Mouse (Mus musculus): ENCODE data around the gene Fzd7. TPM values are rescaled to one million over a fixed set of nuclear protein-coding genes. Genes with fewer than 3 reads are reported as not detected.
A peak's percentile ranks its signal among the peaks of the same experiment; 100 is the strongest.

Fzd7 gene
- polyA plus RNA-seq, 1 experiment = 8.6 TPM

- TF ChIP-seq CTCF (conservative IDR thresholded peaks at IDR 0.05; ENCODE audit: insufficient read depth, insufficient read length, low read depth, low read length) (no peak), POLR2A (IDR thresholded peaks at IDR 0.05; ENCODE audit: low read depth, low read length) (no peak)
- 26% methylated on average over 10 of the region's 10 CpGs for WGBS
- peak; percentile 73 for DNase-seq
- Histone ChIP-seq H3K4me3 (ENCODE audit: insufficient read depth, low read depth, low read length) (no peak overlapping the region), H3K4me1 (ENCODE audit: control insufficient read depth, insufficient read depth, low read length) (peaks cover 11% of the 10 kb centered on the region), H3K27me3 (replicated peaks; ENCODE audit: control insufficient read depth, insufficient read depth, low read length) (no peaks in the 10 kb centered on the region), H3K27ac (ENCODE audit: insufficient read depth, low read depth, low read length) (peak overlapping the region; percentile 24; the same call in 1 of the 2 replicates), H3K36me3 (ENCODE audit: control insufficient read depth, insufficient read depth, low read length) (no peaks in the 10 kb centered on the region)
Observed at GRCm38 (mm10) chr1:59487651-59488051, 5.4 kb downstream of the Fzd7 start.

- H3K27ac ChIP-seq (ENCODE audit: insufficient read depth, low read depth, low read length) = no peak overlapping the region
- 79% methylated on average over 4 of the region's 4 CpGs for WGBS
- H3K36me3 ChIP-seq (ENCODE audit: control insufficient read depth, insufficient read depth, low read length) = no peaks in the 10 kb centered on the region
- DNase-seq = no peak
- TF ChIP-seq CTCF (conservative IDR thresholded peaks at IDR 0.05; ENCODE audit: insufficient read depth, insufficient read length, low read depth, low read length) (no peak), POLR2A (IDR thresholded peaks at IDR 0.05; ENCODE audit: low read depth, low read length) (no peak)
- H3K27me3 ChIP-seq (replicated peaks; ENCODE audit: control insufficient read depth, insufficient read depth, low read length) = no peaks in the 10 kb centered on the region
- H3K4me3 ChIP-seq (ENCODE audit: insufficient read depth, low read depth, low read length) = no peak overlapping the region
- H3K4me1 ChIP-seq (ENCODE audit: control insufficient read depth, insufficient read depth, low read length) = peaks cover 11% of the 10 kb centered on the region
Observed at GRCm38 (mm10) chr1:59488481-59488880, 6.3 kb downstream of the Fzd7 start.

- H3K36me3 ChIP-seq (ENCODE audit: control insufficient read depth, insufficient read depth, low read length) = no peaks in the 10 kb centered on the region
- no peak overlapping the region for H3K27ac ChIP-seq (ENCODE audit: insufficient read depth, low read depth, low read length)
- no peak for DNase-seq
- no peak for TF ChIP-seq POLR2A (IDR thresholded peaks at IDR 0.05; ENCODE audit: low read depth, low read length)
- no peak for TF ChIP-seq CTCF (conservative IDR thresholded peaks at IDR 0.05; ENCODE audit: insufficient read depth, insufficient read length, low read depth, low read length)
- H3K4me3 ChIP-seq (ENCODE audit: insufficient read depth, low read depth, low read length) = no peak overlapping the region
- no peaks in the 10 kb centered on the region for H3K27me3 ChIP-seq (replicated peaks; ENCODE audit: control insufficient read depth, insufficient read depth, low read length)
- 85% methylated on average over 4 of the region's 4 CpGs for WGBS
- H3K4me1 ChIP-seq (ENCODE audit: control insufficient read depth, insufficient read depth, low read length) = peaks cover 11% of the 10 kb centered on the region
Observed at GRCm38 (mm10) chr1:59488991-59489390, 6.8 kb downstream of the Fzd7 start.

- H3K4me1 ChIP-seq (ENCODE audit: control insufficient read depth, insufficient read depth, low read length) = peaks cover 6% of the 10 kb centered on the region
- no peak overlapping the region for H3K4me3 ChIP-seq (ENCODE audit: insufficient read depth, low read depth, low read length)
- no peaks in the 10 kb centered on the region for H3K27me3 ChIP-seq (replicated peaks; ENCODE audit: control insufficient read depth, insufficient read depth, low read length)
- no peak for DNase-seq
- no peak overlapping the region for H3K27ac ChIP-seq (ENCODE audit: insufficient read depth, low read depth, low read length)
- TF ChIP-seq POLR2A (IDR thresholded peaks at IDR 0.05; ENCODE audit: low read depth, low read length) (no peak), CTCF (conservative IDR thresholded peaks at IDR 0.05; ENCODE audit: insufficient read depth, insufficient read length, low read depth, low read length) (no peak)
- 93% methylated on average over 9 of the region's 9 CpGs for WGBS
- no peaks in the 10 kb centered on the region for H3K36me3 ChIP-seq (ENCODE audit: control insufficient read depth, insufficient read depth, low read length)
Observed at GRCm38 (mm10) chr1:59491517-59491916, 9.3 kb downstream of the Fzd7 start.

DNA sequence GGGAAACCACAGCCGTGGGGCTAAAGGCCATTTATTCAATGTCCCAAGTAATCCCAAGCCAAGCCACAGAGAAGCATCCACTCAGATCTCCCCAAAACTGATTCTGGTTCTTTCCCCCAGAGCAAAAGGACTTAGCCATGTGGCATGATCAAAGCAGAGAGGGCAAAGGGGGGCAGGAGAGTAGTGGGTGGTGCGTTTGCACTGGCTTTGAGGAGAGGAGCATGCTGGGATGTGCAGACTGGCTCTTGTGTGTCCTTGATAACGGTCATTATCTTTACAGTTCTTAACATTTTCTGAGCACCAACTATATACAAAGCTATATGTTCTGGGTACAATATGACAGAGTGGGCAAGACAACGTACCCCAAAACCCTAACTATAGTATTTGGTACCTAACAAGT lies 10.2 kb downstream of the Fzd7 start:
- 82% methylated on average over 4 of the region's 4 CpGs for WGBS
- DNase-seq = no peak
- no peak for TF ChIP-seq POLR2A (IDR thresholded peaks at IDR 0.05; ENCODE audit: low read depth, low read length)
- TF ChIP-seq CTCF (conservative IDR thresholded peaks at IDR 0.05; ENCODE audit: insufficient read depth, insufficient read length, low read depth, low read length) = no peak
- Histone ChIP-seq H3K27me3 (replicated peaks; ENCODE audit: control insufficient read depth, insufficient read depth, low read length) (no peaks in the 10 kb centered on the region), H3K4me1 (ENCODE audit: control insufficient read depth, insufficient read depth, low read length) (peaks cover 6% of the 10 kb centered on the region), H3K36me3 (ENCODE audit: control insufficient read depth, insufficient read depth, low read length) (no peaks in the 10 kb centered on the region), H3K4me3 (ENCODE audit: insufficient read depth, low read depth, low read length) (no peak overlapping the region), H3K27ac (ENCODE audit: insufficient read depth, low read depth, low read length) (no peak overlapping the region)

- Histone ChIP-seq H3K27ac (ENCODE audit: insufficient read depth, low read depth, low read length) (no peak overlapping the region), H3K36me3 (ENCODE audit: control insufficient read depth, insufficient read depth, low read length) (no peaks in the 10 kb centered on the region), H3K4me1 (ENCODE audit: control insufficient read depth, insufficient read depth, low read length) (no peaks in the 10 kb centered on the region), H3K27me3 (replicated peaks; ENCODE audit: control insufficient read depth, insufficient read depth, low read length) (no peaks in the 10 kb centered on the region), H3K4me3 (ENCODE audit: insufficient read depth, low read depth, low read length) (no peak overlapping the region)
- TF ChIP-seq CTCF (conservative IDR thresholded peaks at IDR 0.05; ENCODE audit: insufficient read depth, insufficient read length, low read depth, low read length) = no peak
- no peak for TF ChIP-seq POLR2A (IDR thresholded peaks at IDR 0.05; ENCODE audit: low read depth, low read length)
- DNase-seq = no peak
- 92% methylated on average over 5 of the region's 5 CpGs for WGBS
Observed at GRCm38 (mm10) chr1:59495970-59496369, 13.7 kb downstream of the Fzd7 start.

- no peak for DNase-seq
- Histone ChIP-seq H3K27me3 (replicated peaks; ENCODE audit: control insufficient read depth, insufficient read depth, low read length) (no peaks in the 10 kb centered on the region), H3K27ac (ENCODE audit: insufficient read depth, low read depth, low read length) (no peak overlapping the region), H3K36me3 (ENCODE audit: control insufficient read depth, insufficient read depth, low read length) (no peaks in the 10 kb centered on the region), H3K4me3 (ENCODE audit: insufficient read depth, low read depth, low read length) (no peak overlapping the region), H3K4me1 (ENCODE audit: control insufficient read depth, insufficient read depth, low read length) (no peaks in the 10 kb centered on the region)
- 82% methylated on average over 6 of the region's 6 CpGs for WGBS
- TF ChIP-seq POLR2A (IDR thresholded peaks at IDR 0.05; ENCODE audit: low read depth, low read length) = no peak
- TF ChIP-seq CTCF (conservative IDR thresholded peaks at IDR 0.05; ENCODE audit: insufficient read depth, insufficient read length, low read depth, low read length) = no peak
Observed at GRCm38 (mm10) chr1:59497741-59498613, 15.8 kb downstream of the Fzd7 start.
